Mouse (Mus musculus): ENCODE data around the gene Srpk3.

The Srpk3 gene

GRCm38 (mm10) chrX:73815072-73815471, 40.9 kb downstream of the Srpk3 start:
- no peak for DNase-seq

GRCm38 (mm10) chrX:73816596-73817314, 42.5 kb downstream of the Srpk3 start:
- no peak for DNase-seq

- DNase-seq = no peak
Observed at GRCm38 (mm10) chrX:73823747-73824146, 49.5 kb downstream of the Srpk3 start.

- peak; percentile 20 for DNase-seq
Observed at GRCm38 (mm10) chrX:73824185-73825151, 50.3 kb downstream of the Srpk3 start, which contains the start of gene Pdzd4. Pdzd4 (minus strand) TSS chrX:73824969.
